Mouse (Mus musculus) embryonic stem cell, embryonic (primary cell): Measurements from ENCODE around the gene Itga6.

ENCODE experiments used
- CTCF ChIA-PET, 4 experiments: fragments of 300-600 bp in 2 of 4; fragments of 350-600 bp in 2 of 4; sonication (Branson Sonifier 250); formaldehyde crosslinking; loops; one replicate each; lab custom pipeline; 2022; ENCODE audit warnings: inconsistent platforms in 2 of 4; lab: Charles Lee
- POLR2A ChIA-PET, 4 experiments: fragments of 300-600 bp in 2 of 4; fragments of 350-600 bp in 2 of 4; sonication (Branson Sonifier 250); formaldehyde crosslinking; loops; one replicate each; lab custom pipeline; 2022; ENCODE audit warnings: antibody characterized with exemption in 4 of 4, inconsistent platforms in 1 of 4; lab: Charles Lee

The Itga6 gene

DNA sequence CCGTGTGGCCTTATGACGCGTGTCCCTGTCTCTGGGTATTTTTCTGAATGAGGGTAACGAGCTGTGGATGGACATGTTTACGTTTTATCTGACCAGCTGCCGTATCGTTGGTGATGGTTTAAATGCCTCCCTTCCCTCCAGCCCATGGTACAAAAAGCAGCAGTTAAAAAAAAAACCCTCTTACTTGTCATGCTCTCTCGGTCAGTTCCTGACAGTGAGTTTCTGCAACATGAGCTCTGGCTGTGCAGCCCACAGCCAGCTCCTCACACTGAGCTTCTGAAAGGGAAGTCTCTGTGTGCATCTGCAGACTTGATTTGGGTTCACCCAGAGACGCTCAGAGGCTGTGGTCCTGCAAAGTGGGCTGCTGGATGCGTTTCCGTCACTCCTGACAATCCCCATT, 83.5 kb downstream of the Itga6 start:
- POLR2A ChIA-PET: interaction anchor here in 3 of 4 experiments (0.5 to 1.2 kb wide), 6 partner anchors 10 to 540 kb away, joined by 3 to 5 read pairs (median 3); no protein-coding TSS in a partner anchor

DNA sequence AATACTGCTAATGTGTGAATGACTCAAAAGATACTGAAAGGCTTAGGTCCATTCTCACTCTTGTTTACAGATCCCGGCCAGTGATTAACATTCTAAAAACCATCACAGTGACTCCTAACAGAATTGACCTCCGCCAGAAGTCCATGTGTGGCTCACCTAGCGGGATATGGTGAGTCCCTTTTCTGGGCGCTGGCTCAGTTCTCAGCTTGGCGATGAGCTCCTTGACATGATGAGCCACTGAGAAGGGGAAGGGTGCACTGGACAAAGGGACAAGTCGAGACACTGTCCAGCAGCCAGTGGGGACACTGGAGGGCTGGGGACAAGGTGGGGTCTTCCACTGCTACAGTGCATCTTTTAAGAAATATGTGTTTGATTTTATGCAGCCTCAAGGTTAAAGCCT, 88.2 kb downstream of the Itga6 start:
- ChIA-PET CTCF (interaction anchor here in 1 of 4 experiments (0.6 kb wide), 1 partner anchor 140 kb away, joined by 4 read pairs; no protein-coding TSS in a partner anchor), POLR2A (interaction anchor here in 2 of 4 experiments (0.6 to 1.8 kb wide), 2 partner anchors 11 to 442 kb away, joined by 3 read pairs; no protein-coding TSS in a partner anchor)

More for the DNA sequence above, 83.5 kb downstream of the Itga6 start:
- CTCF ChIA-PET: interaction anchor here in 3 of 4 experiments (0.6 to 1.9 kb wide), 7 partner anchors 9 to 731 kb away, joined by 3 to 12 read pairs (median 3); no protein-coding TSS in a partner anchor

DNA sequence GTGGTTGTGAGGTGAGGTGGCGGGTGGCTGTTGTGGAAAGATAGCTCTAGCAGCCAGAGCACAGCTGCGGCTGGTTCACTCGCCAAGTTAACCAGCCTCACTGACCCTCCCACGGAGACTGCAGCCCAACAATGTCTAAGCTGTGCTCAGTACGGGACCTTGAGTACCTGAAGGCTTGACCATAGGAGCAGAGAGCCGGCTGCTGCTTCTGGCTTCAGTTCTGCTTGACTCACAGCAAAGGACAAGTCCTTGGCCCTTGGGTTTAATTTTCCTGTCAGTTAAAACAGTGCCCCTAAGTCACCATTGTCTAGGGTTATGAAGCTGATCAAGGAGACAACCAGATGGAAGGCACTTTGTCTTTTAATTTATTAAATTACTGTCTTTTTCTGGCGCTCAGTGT, 89.0 kb downstream of the Itga6 start:
- CTCF ChIA-PET: interaction anchor here in 1 of 4 experiments (0.6 to 1.3 kb wide), 2 partner anchors 22 to 232 kb away, joined by 3 read pairs; no protein-coding TSS in a partner anchor
- POLR2A ChIA-PET: interaction anchor here in 1 of 4 experiments (1.4 to 1.8 kb wide), 2 partner anchors 9 to 11 kb away, joined by 3 to 4 read pairs; no protein-coding TSS in a partner anchor

DNA sequence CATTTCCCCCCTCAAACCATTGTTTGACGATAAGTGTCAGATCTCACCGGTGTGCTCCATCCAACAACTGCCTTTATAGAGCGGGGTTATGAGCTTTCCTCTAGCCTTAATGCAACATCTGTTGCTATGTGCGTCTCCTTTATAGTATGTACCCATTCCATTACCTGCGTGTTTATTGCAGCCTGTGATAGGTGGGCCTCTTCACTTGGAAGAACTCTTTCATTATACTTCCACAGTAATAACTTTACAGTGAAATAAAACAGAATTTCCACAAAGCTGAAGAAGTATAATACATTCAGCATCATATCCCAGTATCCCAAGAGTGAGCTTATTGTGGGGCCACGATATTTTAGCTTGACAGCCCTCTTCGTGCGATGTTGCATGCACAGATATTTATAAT, 90.1 kb downstream of the Itga6 start:
- POLR2A ChIA-PET: interaction anchor here in 1 of 4 experiments (1.4 kb wide), 1 partner anchor 8 kb away, joined by 4 read pairs; no protein-coding TSS in a partner anchor
- CTCF ChIA-PET: interaction anchor here in 1 of 4 experiments (1.3 kb wide), 1 partner anchor 23 kb away, joined by 3 read pairs; no protein-coding TSS in a partner anchor

DNA sequence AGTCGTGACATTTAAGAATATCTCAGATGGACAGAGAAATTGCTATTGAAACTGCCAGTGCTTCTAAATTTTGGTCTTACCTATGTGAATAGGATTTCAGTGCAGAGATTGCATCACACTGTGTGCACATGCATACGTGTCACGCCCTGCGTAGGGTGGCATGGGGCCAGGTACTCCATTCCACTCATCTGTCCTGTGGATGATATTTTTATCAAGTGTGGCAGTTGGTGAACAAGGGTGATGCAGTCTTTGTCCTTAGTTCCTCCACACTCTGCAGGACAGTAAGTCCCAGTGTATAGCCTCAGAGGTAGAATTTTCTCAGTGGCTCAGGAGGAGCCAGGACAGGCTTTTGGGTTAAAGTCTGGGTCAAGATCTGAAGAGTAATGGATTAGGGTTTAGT, 90.8 kb downstream of the Itga6 start:
- ChIA-PET CTCF (no interaction called here), POLR2A (no interaction called here)

DNA sequence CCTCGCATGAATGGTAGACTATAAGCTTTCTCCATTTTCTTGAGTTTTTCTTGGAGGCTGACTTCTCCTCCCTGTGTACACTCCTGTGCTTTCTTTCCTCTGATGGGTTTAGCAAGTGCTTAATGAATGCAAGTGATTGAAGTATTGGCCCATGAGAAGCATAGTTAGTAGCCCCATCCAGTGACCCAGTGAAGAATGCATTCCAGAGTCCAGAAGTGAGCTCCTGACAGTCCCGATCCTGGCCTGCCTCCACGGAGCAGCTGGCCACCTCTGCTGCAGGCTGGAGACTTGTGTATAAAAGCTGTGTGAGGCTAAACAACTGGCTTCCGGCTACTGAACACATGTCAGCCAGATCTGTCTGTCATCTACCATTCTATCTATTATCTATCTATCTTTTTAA, 91.8 kb downstream of the Itga6 start:
- CTCF ChIA-PET: interaction anchor here (0.5 to 1.8 kb wide), 35 partner anchors 8 to 577 kb away, joined by 3 to 12 read pairs (median 3); partner anchors contain the start of gene Pdk1 (in 1 of the 4)
- POLR2A ChIA-PET: interaction anchor here in 2 of 4 experiments (0.6 to 2.1 kb wide), 10 partner anchors 11 to 126 kb away, joined by 3 to 9 read pairs (median 4); partner anchors contain the start of gene Pdk1 (in 1 of the 2)

DNA sequence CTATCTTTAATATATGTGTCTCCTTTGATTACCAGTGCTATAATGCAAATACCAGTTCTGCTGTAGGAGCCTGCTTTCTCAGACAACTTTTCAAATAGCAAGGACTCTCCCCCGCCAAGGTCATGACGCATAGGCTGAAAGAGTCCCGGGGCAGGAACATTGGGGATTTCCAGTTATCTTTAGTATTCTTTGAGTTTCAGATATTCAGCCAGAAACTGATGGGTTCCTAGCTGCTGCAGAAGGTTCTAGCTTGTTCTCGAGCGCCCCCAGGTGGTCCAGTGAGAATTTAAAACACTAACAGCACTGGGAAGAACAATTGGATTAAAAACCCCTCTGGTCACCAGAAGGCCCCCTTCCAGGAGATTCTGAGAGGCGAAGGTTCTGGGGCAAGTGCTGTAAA, 92.4 kb downstream of the Itga6 start:
- POLR2A ChIA-PET: interaction anchor here in 2 of 4 experiments (0.6 to 2.1 kb wide), 10 partner anchors 11 to 127 kb away, joined by 3 to 9 read pairs (median 4); partner anchors contain the start of gene Pdk1 (in 1 of the 2)
- CTCF ChIA-PET: interaction anchor here (0.5 to 1.8 kb wide), 39 partner anchors 9 to 578 kb away, joined by 3 to 12 read pairs (median 3); partner anchors contain the start of gene Pdk1 (in 1 of the 4)

DNA sequence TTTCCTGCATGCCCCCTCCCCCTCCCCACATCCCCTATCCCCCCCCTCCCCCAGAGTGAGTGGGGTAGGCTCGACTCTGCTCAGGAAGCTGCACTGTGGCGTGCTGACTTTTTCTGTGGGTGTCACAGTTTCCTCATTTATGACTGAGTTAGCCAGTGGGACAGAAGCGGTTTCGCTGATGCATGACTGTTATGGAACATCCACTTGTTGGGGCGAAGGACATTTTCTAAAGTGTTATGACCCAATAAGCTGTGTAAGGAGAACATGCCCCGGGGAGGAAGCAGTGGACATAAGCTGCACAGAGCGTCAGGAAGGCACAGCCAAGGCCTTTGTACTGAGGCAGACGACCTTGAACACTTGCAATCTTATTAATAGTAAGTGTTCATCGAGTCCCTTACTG, 97.9 kb downstream of the Itga6 start:
- ChIA-PET CTCF (interaction anchor here in 1 of 4 experiments (0.6 kb wide), 1 partner anchor 245 kb away, joined by 20 read pairs; no protein-coding TSS in a partner anchor), POLR2A (interaction anchor here in 1 of 4 experiments (0.6 to 1.2 kb wide), 2 partner anchors 9 to 114 kb away, joined by 3 to 4 read pairs; no protein-coding TSS in a partner anchor)

DNA sequence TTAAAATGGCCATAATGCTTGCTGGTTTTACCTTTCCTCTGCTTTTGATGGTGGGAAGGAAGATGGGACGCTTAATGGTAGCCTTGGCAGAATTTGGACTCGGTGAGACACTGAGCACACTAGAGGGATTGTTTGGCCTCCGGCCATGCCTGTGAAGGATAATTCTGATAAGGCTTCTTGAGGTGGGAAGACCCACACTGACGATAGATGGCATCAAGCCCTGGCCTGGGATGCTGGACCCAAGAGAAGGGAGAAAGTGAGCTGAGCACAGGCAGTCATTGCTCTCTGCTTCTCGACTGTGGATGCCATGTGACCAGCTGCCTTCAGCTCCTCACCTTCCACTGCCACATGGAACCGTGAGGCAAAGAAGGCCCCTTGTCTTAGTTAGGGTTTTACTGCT, 99.5 kb downstream of the Itga6 start:
- POLR2A ChIA-PET: interaction anchor here in 1 of 4 experiments (0.7 kb wide), 1 partner anchor 11 kb away, joined by 3 read pairs; no protein-coding TSS in a partner anchor
- CTCF ChIA-PET: no interaction called here

DNA sequence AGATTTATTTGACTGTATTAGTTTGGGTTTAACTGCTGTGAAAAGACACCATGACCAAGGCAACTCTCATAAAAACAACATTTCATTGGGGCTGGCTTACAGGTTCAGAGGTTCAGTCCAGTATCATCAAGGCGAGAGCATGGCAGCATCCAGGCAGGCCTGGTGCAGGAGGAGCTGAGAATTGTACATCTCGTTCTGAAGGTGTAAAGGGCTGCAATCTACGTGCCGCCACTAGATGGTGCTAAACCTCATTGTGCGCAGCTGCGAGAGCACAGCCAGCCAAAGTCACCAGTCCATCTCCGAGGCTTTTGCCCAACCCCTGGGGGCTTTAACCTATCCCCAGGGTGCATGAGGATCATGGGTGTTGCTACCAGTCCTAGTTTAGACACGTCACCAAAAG, 106.7 kb downstream of the Itga6 start:
- POLR2A ChIA-PET: interaction anchor here in 1 of 4 experiments (0.8 to 4.0 kb wide), 2 partner anchors 12 to 20 kb away, joined by 3 to 20 read pairs; partner anchors contain the start of gene Pdk1
- CTCF ChIA-PET: interaction anchor here in 2 of 4 experiments (0.5 to 2.6 kb wide), 14 partner anchors 9 to 416 kb away, joined by 3 to 14 read pairs (median 3); partner anchors contain the start of gene Pdk1 (in 1 of the 2)

DNA sequence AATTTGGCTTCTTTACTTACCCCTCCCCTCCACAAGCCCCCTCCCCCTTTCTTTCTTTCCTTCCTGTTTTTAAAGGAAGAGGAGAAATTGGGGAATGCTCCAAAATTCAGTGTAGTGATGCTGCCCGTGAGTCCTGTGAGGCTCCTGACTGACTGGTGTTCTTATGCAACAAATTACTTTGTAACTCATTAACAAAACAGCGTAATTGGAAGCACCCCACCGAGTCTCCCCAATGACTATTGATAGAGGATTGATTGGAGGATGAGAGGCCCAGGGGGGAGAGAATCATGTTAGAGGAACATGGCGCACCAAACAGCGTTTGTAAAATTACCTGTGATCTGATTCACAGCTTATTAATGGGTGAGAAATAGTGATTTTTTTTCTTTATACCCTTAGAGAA, 109.7 kb downstream of the Itga6 start:
- POLR2A ChIA-PET: interaction anchor here in 2 of 4 experiments (0.6 to 1.2 kb wide), 3 partner anchors 10 to 18 kb away, joined by 3 read pairs; partner anchors contain the start of gene Pdk1 (in 1 of the 2)
- CTCF ChIA-PET: interaction anchor here in 1 of 4 experiments (1.0 kb wide), 1 partner anchor 10 kb away, joined by 3 read pairs; no protein-coding TSS in a partner anchor

DNA sequence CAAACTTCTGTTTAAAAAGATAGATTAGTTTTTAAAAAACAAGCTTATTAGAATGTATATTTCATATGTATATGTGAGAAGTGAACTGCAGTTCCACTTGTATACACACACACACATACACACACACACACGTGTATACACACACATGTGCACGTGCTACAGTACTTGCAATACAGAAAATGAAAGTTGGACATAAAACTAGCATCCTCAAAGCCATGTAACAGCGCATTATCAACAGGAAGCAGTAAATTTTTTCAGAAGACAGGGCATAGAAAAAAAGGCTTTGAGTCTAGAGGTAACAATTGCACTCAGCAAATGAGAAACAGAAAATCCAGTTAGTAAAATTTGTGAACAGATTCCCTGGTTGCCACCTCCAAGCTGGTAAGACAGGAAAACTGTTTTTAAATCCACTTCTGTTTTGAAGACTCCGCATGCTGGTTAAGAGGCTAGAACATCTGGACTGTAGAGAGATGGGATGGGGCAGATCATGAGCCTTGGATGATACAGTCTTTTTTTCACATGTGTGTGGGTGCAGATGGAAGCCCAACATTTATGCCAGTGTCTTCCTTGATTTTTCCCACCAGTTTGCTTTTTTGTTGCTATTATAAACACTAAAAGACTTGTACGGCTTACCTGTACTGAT, 118.2 kb downstream of the Itga6 start:
- ChIA-PET CTCF (no interaction called here), POLR2A (interaction anchor here in 1 of 4 experiments (0.9 kb wide), 1 partner anchor 10 kb away, joined by 5 read pairs; the partner anchor contains the start of gene Pdk1)

DNA sequence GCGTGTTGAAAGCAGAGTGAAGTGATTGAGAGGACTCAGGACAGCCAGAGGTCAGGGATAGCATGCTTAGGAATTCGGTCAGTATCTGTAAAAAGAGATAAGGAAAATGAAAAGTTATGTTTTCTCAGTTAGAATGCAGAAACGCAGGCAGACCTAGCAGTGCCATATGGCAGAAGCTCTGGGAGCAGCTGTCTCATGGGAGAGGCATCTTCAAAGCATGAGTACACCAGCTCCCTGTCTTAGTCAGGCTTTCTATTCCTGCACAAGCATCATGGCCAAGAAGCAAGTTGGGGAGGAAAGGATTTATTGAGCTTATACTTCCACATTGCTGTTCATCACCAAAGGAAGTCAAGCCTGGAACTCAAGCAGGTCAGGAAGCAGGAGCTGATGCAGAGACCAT, 119.6 kb downstream of the Itga6 start:
- CTCF ChIA-PET: interaction anchor here in 2 of 4 experiments (1.2 to 3.4 kb wide), 3 partner anchors 9 to 27 kb away, joined by 3 to 12 read pairs (median 5); no protein-coding TSS in a partner anchor
- POLR2A ChIA-PET: interaction anchor here in 2 of 4 experiments (1.0 to 3.0 kb wide), 11 partner anchors 8 to 279 kb away, joined by 3 to 12 read pairs (median 5); partner anchors contain the start of gene Pdk1 (in 2 of the 2)

DNA sequence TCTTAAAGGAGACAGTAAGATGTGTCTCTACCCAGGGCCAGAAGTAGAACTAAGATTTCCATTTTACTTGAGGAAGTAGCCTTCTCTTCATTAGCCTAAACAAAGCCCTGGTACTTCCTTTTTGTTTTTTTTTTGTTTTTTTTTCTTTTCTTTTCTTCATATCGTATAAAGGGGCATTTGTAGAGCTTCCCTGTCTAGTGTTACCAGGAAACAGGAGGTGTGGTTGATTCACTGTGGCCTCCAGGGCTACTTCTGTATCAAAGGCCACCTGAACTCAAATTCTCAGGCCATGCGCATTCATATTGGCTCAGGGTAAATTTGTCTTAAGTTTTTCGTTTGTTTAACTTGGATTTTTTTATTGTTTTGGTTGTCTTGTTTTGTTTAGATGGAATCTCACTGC, 120.5 kb downstream of the Itga6 start:
- ChIA-PET CTCF (interaction anchor here in 2 of 4 experiments (0.6 to 3.4 kb wide), 7 partner anchors 10 to 90 kb away, joined by 3 to 12 read pairs (median 3); no protein-coding TSS in a partner anchor), POLR2A (interaction anchor here in 3 of 4 experiments (0.6 to 3.0 kb wide), 24 partner anchors 9 to 280 kb away, joined by 3 to 12 read pairs (median 4); partner anchors contain the start of gene Itga6 (in 1 of the 3))

DNA sequence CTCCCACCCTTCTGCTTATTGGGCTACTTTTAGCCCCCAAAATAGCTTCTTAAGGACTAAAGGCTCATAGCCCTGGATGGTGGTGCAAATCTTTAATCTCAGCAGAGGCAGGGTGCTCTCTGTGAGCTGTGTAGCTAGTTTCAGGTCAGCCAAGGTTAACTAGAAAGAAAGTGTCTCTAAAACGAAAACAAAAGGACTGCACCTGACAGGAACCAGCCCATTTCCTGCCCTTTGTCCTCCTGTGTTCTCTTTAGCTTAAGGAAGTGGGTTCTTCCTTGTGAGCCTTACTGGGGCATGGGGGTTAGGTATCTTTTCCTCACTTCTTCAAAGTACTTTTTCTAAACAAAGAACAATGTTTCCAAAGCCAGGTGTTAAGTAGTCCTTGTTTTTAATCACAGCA, 121.1 kb downstream of the Itga6 start:
- POLR2A ChIA-PET: interaction anchor here in 3 of 4 experiments (0.6 to 3.0 kb wide), 29 partner anchors 8 to 211 kb away, joined by 3 to 12 read pairs (median 3); partner anchors contain the start of gene Itga6 (in 2 of the 3)
- CTCF ChIA-PET: interaction anchor here in 2 of 4 experiments (0.6 to 3.4 kb wide), 6 partner anchors 13 to 90 kb away, joined by 3 to 12 read pairs (median 3); no protein-coding TSS in a partner anchor

DNA sequence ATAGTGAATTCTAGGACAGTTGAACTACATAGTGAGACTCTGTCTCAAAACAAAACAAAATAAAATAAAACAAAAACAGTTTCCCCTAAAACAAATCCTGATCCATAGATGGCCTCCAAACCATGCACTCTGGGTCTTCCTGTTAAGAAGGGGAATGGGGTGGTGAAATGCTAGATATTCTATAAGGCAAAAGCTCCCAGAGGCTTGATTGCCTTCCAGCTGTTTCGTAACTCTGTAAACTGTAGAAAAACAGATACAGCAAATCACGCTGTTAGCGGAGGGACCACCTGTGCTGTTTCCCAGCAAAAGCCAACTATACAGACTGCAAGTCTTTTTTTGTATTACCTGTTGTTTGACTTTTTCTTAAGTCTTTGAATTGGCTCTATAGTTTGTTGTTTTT, 121.6 kb downstream of the Itga6 start:
- ChIA-PET POLR2A (interaction anchor here in 3 of 4 experiments (0.7 to 3.0 kb wide), 32 partner anchors 8 to 516 kb away, joined by 3 to 12 read pairs (median 3); partner anchors contain the start of genes Itga6 (in 2 of the 3), Hat1 (in 1 of the 3) and Metap1d (in 1 of the 3)), CTCF (interaction anchor here in 3 of 4 experiments (0.7 to 3.4 kb wide), 4 partner anchors 9 to 29 kb away, joined by 3 to 12 read pairs (median 4); no protein-coding TSS in a partner anchor)

DNA sequence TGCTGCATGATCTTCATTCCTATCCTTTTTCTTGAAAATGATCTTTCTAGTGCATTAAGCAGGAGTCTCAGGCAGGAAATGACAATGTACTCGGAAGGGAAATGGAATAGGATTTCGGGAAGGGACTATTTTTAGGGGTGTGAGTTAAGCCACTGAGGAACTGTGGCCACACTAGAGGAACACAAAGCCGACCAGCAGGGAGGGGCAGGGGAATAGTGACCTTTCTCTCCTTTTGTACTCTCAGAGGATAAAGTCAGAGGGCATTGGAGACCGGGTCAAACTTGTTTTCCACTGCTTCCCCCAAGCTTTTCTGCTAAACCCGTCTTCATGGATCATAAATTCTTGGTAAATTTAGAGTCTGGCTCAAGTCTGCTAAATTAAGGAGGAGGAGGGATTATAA, 122.1 kb downstream of the Itga6 start:
- CTCF ChIA-PET: interaction anchor here in 2 of 4 experiments (0.7 to 3.4 kb wide), 2 partner anchors 9 to 29 kb away, joined by 3 to 12 read pairs; no protein-coding TSS in a partner anchor
- POLR2A ChIA-PET: interaction anchor here in 3 of 4 experiments (0.8 to 3.0 kb wide), 19 partner anchors 9 to 516 kb away, joined by 3 to 12 read pairs (median 3); partner anchors contain the start of genes Itga6 (in 2 of the 3), Hat1 (in 1 of the 3) and Metap1d (in 1 of the 3)
